Mouse (Mus musculus): ENCODE measurements around the gene Sema4d. TPM values are rescaled to one million over a fixed set of nuclear protein-coding genes. Genes with fewer than 3 reads are reported as not detected.

Gene Sema4d
- polyA plus RNA-seq, 1 experiment from 2014 or later: 23.8 TPM

DNA sequence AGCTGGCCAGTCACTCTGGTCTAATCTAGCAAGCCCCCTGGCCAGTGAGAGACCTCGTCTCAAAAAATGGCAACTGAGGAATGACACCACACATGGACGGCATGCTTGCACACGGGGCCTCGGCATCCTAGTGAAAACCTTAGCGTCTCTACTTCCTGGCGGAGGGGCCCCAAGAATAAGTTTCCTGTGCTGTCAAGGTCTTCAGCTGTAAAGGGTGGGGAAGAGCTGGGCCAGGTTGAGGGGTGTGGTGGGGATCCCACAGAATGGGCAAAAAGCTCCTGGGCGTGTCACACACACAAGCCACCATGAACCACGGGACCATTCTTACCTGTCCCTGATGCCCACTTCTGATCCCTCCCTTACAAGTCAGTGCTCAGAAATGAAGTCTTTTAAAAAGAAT lies 9.1 kb downstream of the Sema4d start:
- Histone ChIP-seq H3K9ac (ENCODE audit: low read depth, low read length) (no peak overlapping the region), H3K9me3 (replicated peaks; ENCODE audit: low read length) (no peaks in the 10 kb centered on the region), H3K4me3 (replicated peaks; ENCODE audit: low read depth, low read length) (no peak overlapping the region), H3K27me3 (ENCODE audit: insufficient read depth, low read length) (no peaks in the 10 kb centered on the region), H3K4me1 (replicated peaks; ENCODE audit: insufficient read depth, low read length) (peaks cover 5% of the 10 kb centered on the region), H3K27ac (no peak overlapping the region), H3K36me3 (ENCODE audit: insufficient read depth, low read length) (no peaks in the 10 kb centered on the region), H3K4me2 (ENCODE audit: low read length) (no peak overlapping the region)
- no peak for DNase-seq (ENCODE audit: low spot score)
- WGBS: 90% methylated on average over 8 of the region's 8 CpGs
- no peak for TF ChIP-seq CTCF (IDR thresholded peaks at IDR 0.05; ENCODE audit: low read depth)
- no peak for ATAC-seq (replicated peaks; ENCODE audit: low FRiP score, low read depth)

DNA sequence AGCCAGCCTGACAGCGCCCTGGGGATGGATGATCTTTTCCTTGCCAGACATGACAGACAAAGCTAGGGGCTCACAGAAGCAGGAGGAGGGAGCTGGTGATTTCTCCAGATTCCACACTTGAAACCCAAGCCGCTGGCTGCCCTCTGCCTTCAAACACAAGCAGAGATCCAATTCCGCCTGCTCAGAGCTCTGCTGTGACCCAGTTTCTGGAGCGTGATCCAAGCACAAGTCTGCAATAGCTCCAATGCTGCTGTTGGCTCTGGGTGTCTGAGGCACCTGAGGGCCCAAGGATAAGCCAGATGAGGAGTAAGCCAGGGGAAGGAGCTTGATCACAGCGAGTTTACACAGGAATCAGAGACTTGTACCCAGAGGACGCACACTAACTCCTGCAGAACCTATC lies 9.7 kb downstream of the Sema4d start:
- no peak for ATAC-seq (replicated peaks; ENCODE audit: low FRiP score, low read depth)
- no peaks in the 10 kb centered on the region for H3K9me3 ChIP-seq (replicated peaks; ENCODE audit: low read length)
- no peak overlapping the region for H3K27ac ChIP-seq
- no peaks in the 10 kb centered on the region for H3K27me3 ChIP-seq (ENCODE audit: insufficient read depth, low read length)
- TF ChIP-seq CTCF (IDR thresholded peaks at IDR 0.05; ENCODE audit: low read depth): no peak
- no peak overlapping the region for H3K4me2 ChIP-seq (ENCODE audit: low read length)
- H3K9ac ChIP-seq (ENCODE audit: low read depth, low read length): no peak overlapping the region
- H3K4me1 ChIP-seq (replicated peaks; ENCODE audit: insufficient read depth, low read length): peaks cover 11% of the 10 kb centered on the region
- no peak overlapping the region for H3K4me3 ChIP-seq (replicated peaks; ENCODE audit: low read depth, low read length)
- 64% methylated on average over 6 of the region's 6 CpGs for WGBS
- DNase-seq (ENCODE audit: low spot score): peak; percentile 68
- H3K36me3 ChIP-seq (ENCODE audit: insufficient read depth, low read length): no peaks in the 10 kb centered on the region

DNA sequence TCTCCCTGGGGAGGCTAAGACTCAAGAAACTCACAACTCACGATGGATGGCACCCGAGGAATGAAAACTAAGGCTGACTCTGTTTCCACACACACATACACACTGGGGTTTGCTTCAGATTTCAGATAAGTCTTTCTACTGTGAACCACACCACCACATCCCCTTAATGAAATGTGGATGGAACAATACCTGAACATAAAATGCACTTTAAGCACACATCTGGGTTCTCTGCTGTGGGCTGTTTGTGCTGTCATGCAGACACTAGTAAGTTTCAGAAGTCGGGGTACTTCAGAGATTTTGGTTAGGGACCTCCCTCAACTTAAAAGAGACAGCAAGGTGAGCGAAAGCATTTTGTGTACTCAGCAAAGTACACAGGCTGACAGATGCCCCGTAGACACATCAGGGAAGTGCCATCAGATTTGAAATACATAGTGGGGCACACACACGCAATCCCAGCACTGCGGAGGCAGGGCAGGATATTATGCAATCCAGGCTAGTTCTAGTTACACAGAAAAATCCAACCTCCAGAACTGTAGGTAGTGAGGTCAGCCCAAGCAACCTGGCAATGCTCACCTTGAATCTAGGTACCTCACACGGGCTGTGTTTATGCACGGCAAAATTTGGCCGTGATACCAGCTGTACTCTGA lies 12.9 kb downstream of the Sema4d start:
- H3K9ac ChIP-seq (ENCODE audit: low read depth, low read length): no peak overlapping the region
- H3K4me1 ChIP-seq (replicated peaks; ENCODE audit: insufficient read depth, low read length): peaks cover 28% of the 10 kb centered on the region
- no peaks in the 10 kb centered on the region for H3K9me3 ChIP-seq (replicated peaks; ENCODE audit: low read length)
- H3K27me3 ChIP-seq (ENCODE audit: insufficient read depth, low read length): no peaks in the 10 kb centered on the region
- H3K36me3 ChIP-seq (ENCODE audit: insufficient read depth, low read length): no peaks in the 10 kb centered on the region
- no peak overlapping the region for H3K4me3 ChIP-seq (replicated peaks; ENCODE audit: low read depth, low read length)
- TF ChIP-seq CTCF (IDR thresholded peaks at IDR 0.05; ENCODE audit: low read depth): no peak
- WGBS: 90% methylated on average over 10 of the region's 10 CpGs
- no peak overlapping the region for H3K27ac ChIP-seq
- no peak for ATAC-seq (replicated peaks; ENCODE audit: low FRiP score, low read depth)
- no peak for DNase-seq (ENCODE audit: low spot score)
- no peak overlapping the region for H3K4me2 ChIP-seq (ENCODE audit: low read length)

DNA sequence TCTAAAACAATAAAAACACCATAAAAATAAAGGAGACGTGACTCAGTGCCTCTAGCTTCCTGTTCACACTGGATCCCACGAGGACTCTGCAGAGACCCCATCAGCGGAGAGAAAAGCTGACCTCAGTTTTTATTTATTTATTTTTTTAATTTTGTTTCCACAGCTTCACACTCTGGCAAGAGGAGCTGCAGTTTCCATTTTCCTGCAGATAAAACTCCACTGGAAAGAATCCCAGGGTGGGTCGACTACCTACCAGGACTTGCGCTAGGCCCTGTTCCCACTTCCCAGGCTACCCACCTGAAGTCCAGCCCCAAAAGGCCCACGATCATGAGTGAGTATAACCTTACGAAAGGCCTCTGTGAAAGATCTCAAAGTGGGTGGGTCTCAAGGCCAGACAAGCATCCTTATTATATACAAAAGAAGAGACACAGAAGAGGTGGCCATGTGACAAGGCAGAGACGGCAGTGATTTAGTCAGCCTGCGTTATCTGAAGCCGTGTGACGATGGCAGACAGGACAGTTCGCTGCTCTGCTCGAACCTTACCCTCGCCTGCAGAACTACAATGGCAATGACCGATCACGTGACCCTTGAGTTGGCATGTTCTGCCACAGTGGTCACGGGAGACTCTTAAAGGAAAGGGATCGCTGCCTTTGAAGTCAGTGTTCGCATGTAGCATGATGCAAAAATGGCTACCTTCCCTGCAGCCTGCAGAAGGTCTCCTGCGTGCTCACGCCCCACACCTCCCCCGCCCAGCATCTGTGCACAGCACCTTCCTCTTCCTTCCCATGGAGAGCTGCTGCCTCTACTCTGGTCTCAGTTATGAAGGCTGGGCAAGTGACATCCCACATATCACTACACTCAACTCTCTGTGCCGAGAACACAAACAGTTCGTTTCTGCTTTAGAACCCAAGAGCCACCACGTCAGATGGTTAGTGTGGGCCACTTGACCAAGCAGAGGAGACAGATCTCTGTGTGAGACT lies 14.3 kb downstream of the Sema4d start:
- no peak for TF ChIP-seq CTCF (IDR thresholded peaks at IDR 0.05; ENCODE audit: low read depth)
- Histone ChIP-seq H3K9me3 (replicated peaks; ENCODE audit: low read length) (no peaks in the 10 kb centered on the region), H3K27ac (peak overlapping the region; percentile 36; the same call in 1 of the 2 replicates), H3K9ac (ENCODE audit: low read depth, low read length) (no peak overlapping the region; the same call in 1 of the 2 replicates), H3K4me3 (replicated peaks; ENCODE audit: low read depth, low read length) (no peak overlapping the region), H3K4me1 (replicated peaks; ENCODE audit: insufficient read depth, low read length) (peaks cover 28% of the 10 kb centered on the region), H3K36me3 (ENCODE audit: insufficient read depth, low read length) (no peaks in the 10 kb centered on the region), H3K27me3 (ENCODE audit: insufficient read depth, low read length) (no peaks in the 10 kb centered on the region), H3K4me2 (ENCODE audit: low read length) (no peak overlapping the region)
- ATAC-seq (replicated peaks; ENCODE audit: low FRiP score, low read depth) (no peak), DNase-seq (ENCODE audit: low spot score) (no peak)
- 55% methylated on average over 25 of the region's 25 CpGs for WGBS

DNA sequence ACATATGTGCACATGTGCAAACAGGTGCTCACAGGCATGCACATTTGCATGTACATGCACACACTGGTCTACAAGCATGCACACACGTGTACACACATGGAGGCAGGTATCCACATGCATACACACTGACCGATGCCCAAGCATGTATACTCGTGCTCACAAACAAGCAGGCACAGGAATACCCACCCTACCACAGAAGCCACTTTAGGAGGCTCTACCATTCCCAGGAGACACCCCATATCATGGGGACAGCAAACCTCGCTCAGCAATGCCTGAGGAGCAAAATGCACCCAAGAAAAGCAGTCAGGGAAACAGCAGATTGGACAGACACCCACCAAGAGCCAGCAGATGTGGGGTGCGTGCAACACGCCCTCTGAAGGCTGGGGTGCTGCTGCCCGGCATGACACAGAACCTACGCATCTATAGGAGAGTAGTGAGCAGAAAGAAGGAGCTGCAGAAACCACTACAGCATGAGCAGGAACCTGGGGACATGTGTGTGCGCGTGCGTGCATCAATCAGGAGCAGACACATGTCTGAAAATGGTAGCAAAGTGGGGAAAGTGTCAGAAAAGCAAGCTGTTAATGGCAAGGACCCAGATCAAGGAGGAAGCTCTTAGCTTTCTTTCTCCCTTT lies 15.1 kb downstream of the Sema4d start:
- Histone ChIP-seq H3K4me3 (replicated peaks; ENCODE audit: low read depth, low read length) (no peak overlapping the region), H3K9me3 (replicated peaks; ENCODE audit: low read length) (no peaks in the 10 kb centered on the region), H3K4me2 (ENCODE audit: low read length) (no peak overlapping the region), H3K36me3 (ENCODE audit: insufficient read depth, low read length) (no peaks in the 10 kb centered on the region), H3K27me3 (ENCODE audit: insufficient read depth, low read length) (no peaks in the 10 kb centered on the region), H3K4me1 (replicated peaks; ENCODE audit: insufficient read depth, low read length) (peaks cover 28% of the 10 kb centered on the region), H3K27ac (0 out of 2 replicates have a peak overlapping the region, but pooled peaks have one; percentile 78), H3K9ac (ENCODE audit: low read depth, low read length) (no peak overlapping the region)
- WGBS: 89% methylated on average over 11 of the region's 11 CpGs
- DNase-seq (ENCODE audit: low spot score) (no peak), ATAC-seq (replicated peaks; ENCODE audit: low FRiP score, low read depth) (no peak)
- no peak for TF ChIP-seq CTCF (IDR thresholded peaks at IDR 0.05; ENCODE audit: low read depth)

DNA sequence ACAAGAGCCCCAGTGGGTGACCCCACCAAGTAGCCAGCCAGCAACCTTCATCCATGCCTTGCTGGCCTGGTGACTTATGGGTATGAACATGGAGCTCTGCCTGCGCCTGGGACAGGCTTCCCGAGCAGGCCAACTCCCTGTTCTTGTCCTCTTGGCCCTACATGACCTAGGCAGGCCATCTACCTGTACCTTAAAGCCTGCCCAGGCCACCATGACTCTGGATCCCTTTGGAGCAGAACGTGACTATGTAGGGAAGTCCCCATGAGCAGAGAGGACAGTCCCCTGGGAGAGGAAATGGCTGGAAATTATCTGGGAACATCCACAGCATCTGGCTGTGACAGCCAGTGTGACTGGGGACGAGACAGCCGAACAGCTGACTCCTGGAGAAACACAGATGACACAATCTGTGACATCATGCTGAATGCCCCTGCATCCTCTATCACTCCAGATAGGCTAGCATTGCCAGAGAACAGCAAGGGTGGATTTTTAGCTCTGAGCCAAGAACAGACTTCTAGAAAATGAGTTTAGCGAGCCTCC lies 15.7 kb downstream of the Sema4d start:
- Histone ChIP-seq H3K4me1 (replicated peaks; ENCODE audit: insufficient read depth, low read length) (peaks cover 28% of the 10 kb centered on the region), H3K27me3 (ENCODE audit: insufficient read depth, low read length) (no peaks in the 10 kb centered on the region), H3K27ac (peak overlapping the region; percentile 78), H3K4me2 (ENCODE audit: low read length) (no peak overlapping the region), H3K4me3 (replicated peaks; ENCODE audit: low read depth, low read length) (no peak overlapping the region), H3K9me3 (replicated peaks; ENCODE audit: low read length) (no peaks in the 10 kb centered on the region), H3K36me3 (ENCODE audit: insufficient read depth, low read length) (no peaks in the 10 kb centered on the region), H3K9ac (ENCODE audit: low read depth, low read length) (no peak overlapping the region; the same call in 1 of the 2 replicates)
- no peak for TF ChIP-seq CTCF (IDR thresholded peaks at IDR 0.05; ENCODE audit: low read depth)
- peak; percentile 12; the same call in 1 of the 2 replicates for ATAC-seq (replicated peaks; ENCODE audit: low FRiP score, low read depth)
- no peak for DNase-seq (ENCODE audit: low spot score)
- WGBS: 42% methylated on average over 6 of the region's 6 CpGs

Data from kidney, postnatal 0 days (tissue).